Mouse (Mus musculus) right cerebral cortex, postnatal 10 days (tissue): ENCODE data around the gene Lrrtm1.

Experiments used
- DNase-seq, 2 experiments: peaks; one replicate each; pipeline ENCODE4 v3.0.0; 2021; ENCODE audit warnings: low spot score in 2 of 2

The Lrrtm1 gene

DNA sequence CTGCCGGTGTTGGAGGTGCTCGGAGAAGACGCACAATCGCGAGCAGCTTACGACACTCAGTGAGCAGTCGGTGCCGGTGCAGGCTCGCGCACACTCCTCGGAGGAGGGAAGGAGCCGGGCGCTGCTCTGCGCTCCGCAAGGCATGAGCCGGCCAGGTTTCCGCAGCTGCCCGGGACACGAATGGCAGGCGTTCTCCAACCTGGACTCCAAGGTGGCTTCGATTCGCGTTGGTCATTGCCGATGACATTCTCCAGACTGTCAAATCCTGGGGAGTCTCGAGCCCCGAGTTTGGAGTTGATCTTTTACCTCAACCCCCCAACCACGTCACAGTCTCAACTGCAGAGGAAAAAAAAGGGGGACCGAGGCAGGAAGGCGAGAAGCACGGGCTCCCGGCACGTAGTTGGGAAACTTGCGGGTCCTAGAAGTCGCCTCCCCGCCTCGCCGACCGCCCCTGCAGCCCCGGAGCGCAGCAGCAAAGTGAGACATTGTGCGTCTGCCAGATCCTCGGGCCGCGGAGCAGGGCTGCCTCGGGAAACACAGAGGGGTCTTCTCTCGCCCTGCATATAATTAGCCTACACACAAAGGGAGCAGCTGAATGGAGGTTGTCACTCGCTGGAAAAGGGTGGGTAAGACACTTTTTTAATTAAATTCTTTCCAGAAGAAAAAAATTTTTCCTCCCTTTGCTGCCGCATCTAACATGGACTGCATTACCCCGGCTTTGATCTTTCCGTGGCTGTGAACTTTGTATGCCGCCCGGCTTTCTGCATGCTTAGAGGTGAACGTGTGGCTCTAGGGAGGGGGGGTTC lies at the start of gene Lrrtm1:
Gene Lrrtm1 (plus strand): TSS at position 89 of the 806 bp plus-strand sequence.
- peak; percentile 91 to 93 for DNase-seq

DNA sequence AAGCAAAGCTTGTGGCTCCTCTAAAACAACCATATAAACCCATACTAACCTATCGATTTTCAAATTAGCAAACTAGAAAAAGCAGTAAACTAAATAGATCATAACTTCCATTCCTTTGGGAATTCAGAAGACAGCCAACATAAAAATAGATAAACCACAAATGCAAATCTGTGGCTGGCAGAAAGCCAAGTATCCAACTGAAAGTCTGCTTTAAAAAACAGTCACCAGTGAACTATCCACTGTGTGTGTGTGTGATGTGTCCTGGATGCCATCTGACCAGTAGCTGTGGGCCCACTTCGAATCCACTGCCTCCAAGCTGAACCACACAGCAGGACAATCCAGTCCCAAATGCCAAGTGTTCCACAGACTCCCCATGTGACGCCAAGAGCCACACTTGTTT lies 45.8 kb upstream of the Lrrtm1 start:
- peak; percentile 50 to 54 for DNase-seq

DNA sequence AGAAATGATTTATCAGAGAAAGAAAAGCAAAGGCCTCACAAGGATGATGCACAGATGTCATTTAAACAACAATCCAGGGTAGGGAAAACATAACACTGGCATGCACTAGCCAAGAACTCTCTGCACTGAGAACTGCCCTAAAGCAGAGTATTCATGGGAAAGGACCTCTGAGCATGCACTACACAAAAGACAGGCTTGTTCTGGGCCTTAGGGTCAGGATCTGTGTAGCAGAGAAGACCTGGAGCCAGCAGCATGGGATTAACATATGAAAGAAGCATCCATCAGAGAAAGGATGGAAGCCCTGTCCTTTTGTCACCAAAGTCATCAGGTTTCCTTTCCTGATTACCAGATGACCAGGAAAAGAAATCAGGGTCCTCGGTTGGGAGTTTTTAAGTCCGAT lies 43.1 kb upstream of the Lrrtm1 start:
- no peak for DNase-seq

DNA sequence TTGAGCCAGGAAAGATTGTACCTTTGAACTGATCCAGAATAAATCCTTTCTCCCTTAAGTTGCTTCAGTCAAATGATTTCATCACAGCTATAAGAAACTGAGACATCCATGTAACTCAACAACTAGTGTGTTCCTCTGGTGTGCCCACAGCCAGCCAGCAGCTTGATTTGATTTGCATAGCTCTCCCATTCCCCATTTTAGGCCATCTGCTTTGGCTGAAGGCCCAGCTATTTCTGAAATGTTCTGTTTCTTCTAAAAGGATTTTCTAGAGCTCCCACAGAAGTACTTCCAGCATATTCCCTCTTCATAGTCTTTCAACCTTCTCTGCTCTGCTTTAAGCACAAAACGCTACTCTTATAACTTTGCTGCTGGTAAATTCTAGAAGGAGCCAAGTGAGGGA lies 33.3 kb upstream of the Lrrtm1 start:
- DNase-seq = peak; percentile 81 to 86

DNA sequence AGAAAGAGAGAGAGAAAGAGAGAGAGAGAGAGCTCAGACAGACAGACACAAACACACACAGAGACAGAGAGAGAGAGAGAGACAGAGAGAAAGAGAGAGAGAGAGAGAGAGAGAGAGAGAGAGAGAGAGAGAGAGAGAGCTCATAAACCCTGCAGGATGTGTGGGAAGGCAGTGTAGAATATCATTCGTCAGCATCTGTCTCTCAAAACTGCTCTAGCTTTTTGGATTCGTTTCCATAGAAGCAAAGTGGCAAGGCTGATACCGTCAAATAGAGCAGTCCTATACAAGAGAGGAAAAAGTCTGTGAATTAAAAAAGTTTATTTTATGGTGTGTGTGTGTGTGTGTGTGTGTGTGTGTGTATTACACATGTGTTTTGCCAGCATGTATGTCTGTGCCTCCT lies 32.6 kb upstream of the Lrrtm1 start:
- DNase-seq = peak in 1 of 2 experiments; percentile 29

DNA sequence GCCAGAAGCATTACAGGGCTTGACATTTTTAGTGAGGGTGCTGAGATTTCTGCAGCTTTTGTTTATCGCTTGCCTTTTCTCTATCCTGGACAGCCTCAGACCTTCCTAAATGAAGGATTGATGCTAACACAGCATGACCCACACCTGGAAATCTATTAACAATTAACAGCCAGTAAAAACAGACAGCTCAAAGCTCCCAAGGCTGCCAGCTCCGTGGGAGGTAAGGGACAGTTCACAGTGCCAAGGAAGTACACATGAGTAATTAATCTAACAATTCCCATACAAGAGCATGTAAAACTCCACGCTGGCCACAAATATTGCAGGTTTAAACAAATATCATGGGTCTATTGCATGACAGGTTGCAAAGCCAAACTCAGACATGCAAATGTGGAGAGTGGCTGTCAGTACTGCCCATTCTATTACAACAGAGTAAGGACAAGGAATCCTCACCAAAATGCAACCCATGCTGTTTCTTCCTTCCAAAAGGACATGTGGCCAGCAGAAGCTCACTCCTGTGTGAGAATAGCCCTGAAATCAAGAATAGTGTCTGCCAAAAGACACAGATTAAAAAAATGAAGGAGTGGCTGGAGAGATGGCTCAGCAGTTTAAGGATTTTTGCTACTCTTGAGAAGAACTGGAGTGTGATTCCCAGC lies 28.6 kb upstream of the Lrrtm1 start:
- no peak for DNase-seq

DNA sequence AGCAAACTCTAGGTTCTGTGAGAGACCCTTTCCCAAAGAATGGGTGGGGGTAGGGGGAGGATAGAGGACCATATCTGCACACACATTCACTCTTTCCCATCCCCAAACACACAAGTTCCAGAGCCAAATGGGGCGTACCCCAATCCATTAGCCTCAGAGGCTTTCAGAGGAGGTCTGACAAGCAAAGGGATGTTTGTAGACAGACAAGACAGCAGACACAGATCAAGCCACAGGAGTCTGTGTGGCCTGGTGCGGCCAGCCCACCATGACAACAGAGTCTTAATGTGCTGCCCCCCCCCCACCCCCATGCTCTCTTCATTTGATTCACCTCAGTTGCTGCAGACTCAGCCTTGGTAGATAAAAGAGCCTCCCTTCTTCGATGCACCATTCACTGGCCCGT lies 27.2 kb upstream of the Lrrtm1 start:
- DNase-seq = no peak

- DNase-seq = peak; percentile 69 to 77
Observed at GRCm38 (mm10) chr6:77218875-77219274, 23.6 kb upstream of the Lrrtm1 start.

DNA sequence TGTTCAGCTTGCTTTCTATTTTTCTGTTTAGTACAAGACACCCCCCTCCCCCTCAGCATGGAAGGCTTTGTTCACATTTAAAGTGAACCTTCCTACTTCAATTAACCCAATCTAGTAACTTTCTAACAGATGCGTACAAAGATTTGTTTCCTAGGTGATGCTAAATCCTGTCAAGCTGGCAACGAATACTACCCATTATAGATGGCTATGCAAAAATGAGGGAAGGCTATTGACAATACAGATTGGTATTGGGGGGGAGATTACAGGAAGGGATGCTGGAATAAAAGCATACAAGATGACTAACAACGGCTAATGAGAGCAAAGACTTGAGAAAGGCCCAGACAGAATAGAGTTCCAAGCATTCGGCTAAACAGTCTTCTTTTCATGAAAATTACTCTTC lies 21.7 kb upstream of the Lrrtm1 start:
- DNase-seq = no peak

GRCm38 (mm10) chr6:77222849-77223638 lies 19.4 kb upstream of the Lrrtm1 start:
- DNase-seq = peak; percentile 80 to 83

- peak; percentile 75 to 88 for DNase-seq
Observed at GRCm38 (mm10) chr6:77240426-77240825, 2.1 kb upstream of the Lrrtm1 start.

DNA sequence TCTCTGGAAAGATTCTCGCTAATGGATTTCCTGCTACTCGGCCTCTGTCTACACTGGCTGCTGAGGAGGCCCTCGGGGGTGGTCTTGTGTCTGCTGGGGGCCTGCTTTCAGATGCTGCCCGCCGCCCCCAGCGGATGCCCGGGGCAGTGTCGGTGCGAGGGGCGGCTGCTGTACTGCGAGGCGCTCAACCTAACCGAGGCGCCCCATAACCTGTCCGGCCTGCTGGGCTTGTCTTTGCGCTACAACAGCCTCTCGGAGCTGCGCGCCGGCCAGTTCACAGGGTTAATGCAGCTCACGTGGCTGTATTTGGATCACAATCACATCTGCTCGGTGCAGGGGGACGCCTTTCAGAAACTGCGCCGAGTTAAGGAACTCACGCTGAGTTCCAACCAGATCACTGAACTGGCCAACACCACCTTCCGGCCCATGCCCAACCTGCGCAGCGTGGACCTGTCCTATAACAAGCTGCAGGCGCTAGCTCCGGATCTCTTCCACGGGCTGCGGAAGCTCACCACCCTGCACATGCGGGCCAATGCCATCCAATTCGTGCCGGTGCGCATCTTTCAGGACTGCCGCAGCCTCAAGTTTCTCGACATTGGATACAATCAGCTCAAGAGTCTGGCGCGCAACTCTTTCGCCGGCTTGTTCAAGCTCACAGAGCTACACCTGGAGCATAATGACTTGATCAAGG lies 1.2 kb downstream of the Lrrtm1 start:
- DNase-seq = peak; percentile 70 to 75

DNA sequence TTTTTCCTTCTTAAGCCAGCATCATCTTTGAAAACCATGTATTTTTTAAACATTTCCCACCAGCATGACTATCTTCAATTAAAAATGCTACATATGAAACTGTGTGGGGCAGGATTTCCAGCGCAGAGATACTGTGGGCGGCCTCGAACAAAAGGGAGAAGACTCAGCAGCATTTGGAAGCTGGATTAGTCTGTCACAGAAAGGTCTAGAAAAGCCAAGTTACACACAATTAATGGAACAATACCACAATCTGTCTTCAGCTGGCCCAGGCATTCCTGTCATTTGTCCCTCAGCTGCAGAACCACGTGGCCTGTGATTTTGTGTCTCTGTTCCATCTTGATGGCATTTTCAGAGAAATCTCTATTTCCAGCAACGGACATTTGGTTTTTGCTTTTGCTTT lies 11.0 kb downstream of the Lrrtm1 start:
- no peak for DNase-seq

DNA sequence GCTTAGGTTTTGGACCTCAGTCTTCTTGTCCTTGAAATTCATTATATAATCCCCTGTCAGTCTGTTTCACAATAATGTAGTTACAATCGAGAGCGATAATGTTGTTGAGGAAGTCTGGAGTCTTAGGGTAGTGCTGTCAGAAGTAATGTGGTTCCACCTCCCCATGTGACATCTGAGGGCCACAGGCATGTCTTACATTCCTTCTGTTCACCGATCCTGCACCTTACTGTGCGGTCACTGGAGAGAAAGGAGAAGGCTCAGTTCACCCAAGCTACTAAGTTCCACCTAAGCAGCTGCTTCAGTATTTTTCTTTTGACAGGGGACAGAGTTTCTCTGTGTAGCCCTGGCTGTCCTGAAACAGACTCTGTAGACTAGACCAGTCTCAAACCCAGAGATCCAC lies 13.9 kb downstream of the Lrrtm1 start:
- no peak for DNase-seq

GRCm38 (mm10) chr6:77257358-77258105 lies 15.0 kb downstream of the Lrrtm1 start:
- DNase-seq = peak; percentile 54 to 69

- DNase-seq = no peak
Observed at GRCm38 (mm10) chr6:77265163-77265562, 22.7 kb downstream of the Lrrtm1 start.

GRCm38 (mm10) chr6:77278794-77279193 lies 36.3 kb downstream of the Lrrtm1 start:
- no peak for DNase-seq

- no peak for DNase-seq
Observed at GRCm38 (mm10) chr6:77286317-77286716, 43.8 kb downstream of the Lrrtm1 start.

DNA sequence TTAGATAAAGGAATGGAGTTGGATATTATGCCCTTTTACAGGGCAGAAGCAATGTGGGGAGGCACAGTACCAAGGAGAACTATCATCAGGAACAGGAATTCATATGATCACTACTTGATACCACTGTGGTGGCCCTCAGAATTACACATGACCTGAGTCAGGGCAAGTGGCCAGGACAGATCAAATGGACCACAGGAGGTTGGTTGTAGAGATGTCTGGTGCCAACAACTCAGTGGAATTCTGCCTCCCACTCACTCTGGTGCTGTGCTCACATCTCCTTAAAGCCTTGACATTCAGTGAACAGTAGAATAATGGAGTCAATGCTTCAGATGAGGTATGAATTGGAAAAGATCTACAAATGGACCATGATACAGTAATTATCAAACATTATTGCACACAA lies 45.9 kb downstream of the Lrrtm1 start:
- DNase-seq = no peak

DNA sequence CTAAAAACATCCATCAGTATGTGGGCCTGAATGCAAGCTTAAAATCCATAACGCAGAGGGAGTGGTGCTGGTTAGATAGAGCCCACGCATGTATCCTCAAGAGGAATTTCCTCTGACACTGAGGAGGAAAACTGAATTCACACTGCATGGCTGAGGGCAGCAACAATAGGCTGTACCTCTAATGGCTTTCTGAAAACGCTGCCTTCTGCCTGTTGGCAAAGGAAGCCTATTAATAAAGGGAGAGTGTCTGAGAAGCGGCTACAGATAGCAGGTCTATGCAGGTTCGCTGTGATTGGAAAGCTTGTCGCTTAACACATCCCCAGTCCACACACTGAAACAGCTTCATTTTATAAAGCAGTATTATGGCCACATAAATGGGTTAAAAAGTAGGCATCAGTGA lies 48.9 kb downstream of the Lrrtm1 start:
- DNase-seq = no peak

DNA sequence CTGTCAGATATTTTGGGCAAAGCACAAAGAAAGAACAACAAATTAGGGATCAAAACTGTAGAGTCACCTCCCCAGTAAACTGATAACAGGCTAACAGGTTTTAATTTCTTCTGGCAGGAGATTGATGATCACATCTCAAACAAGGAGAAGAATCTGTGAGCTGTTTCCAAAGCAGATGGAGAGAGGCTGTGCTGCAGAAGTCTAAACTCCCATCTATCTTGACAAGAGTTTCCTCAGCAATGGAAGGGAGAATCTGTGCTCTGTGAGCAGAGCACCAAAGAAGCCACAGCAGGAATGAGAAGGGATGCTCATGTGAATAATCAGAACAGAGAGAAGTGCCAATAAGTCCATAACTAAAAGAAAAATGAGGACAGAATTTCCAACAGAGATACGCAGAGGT lies 58.8 kb downstream of the Lrrtm1 start:
- DNase-seq = no peak
